Mouse (Mus musculus): ENCODE results near the gene Ankrd23.
"Not testable (repeated sequence)": the region's sequence is repeated elsewhere in the genome, so short reads cannot be mapped to it uniquely, and the experiment has no call there.

The Ankrd23 gene

DNA sequence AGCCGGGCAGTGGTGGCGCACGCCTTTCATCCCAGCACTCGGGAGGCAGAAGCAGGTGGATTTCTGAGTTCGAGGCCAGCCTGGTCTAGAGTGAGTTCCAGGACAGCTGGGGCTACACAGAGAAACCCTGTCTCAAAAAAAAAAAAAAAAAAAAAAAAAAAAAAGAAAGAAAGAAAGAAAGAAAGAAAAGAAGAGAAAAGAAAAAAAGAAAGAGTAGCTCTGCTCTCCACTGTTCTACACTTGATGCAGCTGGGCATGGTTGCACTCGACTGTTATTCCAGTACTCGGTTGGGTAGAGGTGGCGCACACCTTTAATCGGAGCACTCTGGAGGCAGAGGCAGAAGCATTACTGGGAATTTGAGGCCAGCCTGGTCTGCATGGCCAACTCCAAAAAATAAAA, at the start of gene Ankrd23:
Gene Ankrd23, minus strand, starts transcription at position 101 of the 400 bp plus-strand sequence.
- DNase-seq (ENCODE audit: low spot score), result not testable (repeated sequence)

DNA sequence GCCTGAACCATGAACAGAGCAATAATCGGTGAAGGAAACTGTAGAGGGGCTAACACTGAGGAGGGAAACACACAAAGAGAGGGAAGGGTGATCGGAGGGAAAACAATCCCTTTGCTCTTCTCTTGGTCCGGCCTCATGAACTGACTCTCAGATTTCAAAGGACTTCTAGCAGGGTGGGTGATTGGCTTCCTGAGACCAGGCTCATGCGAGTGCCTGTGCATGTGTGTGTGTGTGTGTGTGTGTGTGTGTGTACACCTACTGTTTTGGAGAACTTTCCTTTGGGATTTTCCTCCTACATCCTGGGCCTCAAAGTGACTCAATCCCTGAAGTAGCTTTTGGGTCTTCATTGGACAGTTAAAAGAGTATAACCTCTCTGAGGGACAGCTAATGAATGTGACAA, 49.6 kb upstream of the Ankrd23 start:
- DNase-seq (ENCODE audit: low spot score), result no peak

DNA sequence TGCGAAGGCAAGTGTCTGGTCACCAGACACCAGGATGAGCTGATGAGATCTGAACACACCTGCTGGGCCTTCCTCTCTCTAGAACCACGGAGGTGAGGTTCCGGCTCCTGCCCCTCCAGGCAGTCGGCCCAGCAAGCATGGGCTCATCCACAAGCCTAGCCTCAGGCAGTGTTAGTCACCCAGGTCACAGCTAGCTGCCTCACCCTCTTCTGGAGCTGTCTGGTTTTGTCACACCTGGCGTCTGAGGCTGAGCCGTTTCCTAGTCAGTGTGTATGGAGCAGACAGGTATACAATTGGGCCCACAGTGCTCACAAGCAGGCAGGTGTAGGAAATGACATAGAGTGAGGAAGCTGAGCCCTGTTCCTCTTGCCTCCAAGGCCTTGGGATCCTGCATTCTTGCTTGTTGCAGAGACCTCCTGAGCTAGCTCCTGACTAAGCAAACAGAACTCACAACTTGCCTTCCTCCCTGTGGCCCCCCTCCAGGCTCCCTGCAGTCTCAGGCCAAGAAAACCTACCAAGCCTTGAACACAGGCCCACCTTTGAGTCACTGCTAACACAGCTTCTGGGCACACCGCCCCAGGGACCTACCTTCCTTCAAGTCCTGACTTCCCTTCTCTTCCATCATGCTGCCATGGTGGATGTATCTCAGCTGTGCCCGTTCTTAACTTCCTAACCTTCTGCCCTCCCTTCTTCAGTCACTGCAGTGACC, 46.9 kb upstream of the Ankrd23 start:
- DNase-seq (ENCODE audit: low spot score), result no peak

DNA sequence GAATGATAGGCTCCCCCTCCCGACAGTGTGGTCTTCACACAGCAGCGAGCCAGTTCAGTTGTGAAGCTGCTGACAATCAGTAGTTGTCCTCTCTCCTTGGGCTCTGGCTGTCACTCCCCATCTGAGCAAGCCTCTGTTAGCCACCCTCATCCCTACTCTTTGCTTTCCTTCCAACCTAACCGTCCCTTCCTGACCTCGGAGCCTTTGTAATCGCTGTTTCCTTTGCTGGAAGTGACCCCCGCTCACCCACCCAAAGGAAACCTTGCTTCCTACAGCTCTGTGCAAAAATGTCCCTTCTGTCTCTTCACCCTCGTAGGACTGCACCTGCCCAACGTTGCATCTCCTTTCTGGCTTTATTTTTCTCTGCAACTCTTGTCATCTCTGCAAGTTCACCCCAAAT, 45.5 kb upstream of the Ankrd23 start:
- no peak for DNase-seq (ENCODE audit: low spot score)

DNA sequence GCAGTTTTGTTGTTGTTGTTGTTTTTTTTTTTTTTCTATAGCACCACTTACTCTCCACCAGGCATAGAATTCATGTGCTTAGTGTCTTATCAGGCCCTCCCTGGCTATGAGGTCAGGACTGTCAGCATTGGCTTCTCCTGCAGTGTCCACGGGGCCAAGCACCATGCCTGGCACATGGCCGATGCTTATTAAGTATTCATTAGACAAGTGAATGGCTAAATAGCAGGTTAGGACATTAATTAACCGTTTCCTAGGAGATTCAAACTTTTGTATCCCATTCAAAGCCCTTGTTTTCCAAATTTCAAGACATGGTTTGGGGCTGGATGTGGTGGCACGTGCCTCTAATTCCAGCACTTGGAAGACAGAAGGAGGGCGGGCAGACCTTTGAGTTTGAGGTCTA, 44.6 kb upstream of the Ankrd23 start:
- DNase-seq (ENCODE audit: low spot score), result no peak

DNA sequence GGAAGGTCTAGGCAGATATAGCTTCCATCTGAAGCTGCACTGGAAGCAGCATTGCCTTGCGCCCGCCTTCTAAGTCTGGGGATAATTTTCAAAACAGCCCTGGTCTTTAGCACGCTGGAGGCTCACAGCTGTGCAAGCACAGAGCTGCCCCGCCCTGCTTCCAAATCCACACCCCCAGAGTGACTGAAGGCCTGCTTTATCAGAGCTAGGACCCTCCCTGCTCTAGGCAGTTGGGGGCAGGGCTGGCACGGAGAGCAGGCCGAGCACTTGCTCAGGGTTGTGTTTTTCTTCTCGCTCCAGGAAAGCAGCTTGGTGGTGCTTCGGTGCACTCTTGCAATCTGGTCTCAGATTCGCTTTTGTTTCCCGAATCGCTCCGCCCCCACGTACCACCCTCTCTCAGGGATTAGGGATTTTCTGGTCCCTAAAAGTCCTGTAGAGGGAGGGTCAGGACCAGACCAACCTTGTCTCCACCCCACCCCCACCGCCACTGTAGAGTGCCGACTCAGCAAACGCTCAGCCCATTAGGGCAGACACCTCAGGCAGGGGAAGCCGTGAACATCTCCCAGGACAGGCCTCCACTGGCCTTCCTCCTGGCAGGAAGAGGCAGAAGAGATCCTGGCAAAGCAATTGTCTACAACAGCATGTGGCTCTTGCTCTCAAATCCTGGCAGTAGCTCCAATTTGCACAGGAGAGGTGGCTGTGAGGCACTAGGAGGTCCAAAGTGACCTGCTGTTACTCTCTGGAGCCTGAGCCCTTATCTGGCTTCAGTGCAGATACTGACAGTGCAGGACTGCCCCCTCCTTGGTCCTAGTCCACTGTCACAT, 43.9 kb upstream of the Ankrd23 start:
- DNase-seq (ENCODE audit: low spot score), result peak; percentile 47

DNA sequence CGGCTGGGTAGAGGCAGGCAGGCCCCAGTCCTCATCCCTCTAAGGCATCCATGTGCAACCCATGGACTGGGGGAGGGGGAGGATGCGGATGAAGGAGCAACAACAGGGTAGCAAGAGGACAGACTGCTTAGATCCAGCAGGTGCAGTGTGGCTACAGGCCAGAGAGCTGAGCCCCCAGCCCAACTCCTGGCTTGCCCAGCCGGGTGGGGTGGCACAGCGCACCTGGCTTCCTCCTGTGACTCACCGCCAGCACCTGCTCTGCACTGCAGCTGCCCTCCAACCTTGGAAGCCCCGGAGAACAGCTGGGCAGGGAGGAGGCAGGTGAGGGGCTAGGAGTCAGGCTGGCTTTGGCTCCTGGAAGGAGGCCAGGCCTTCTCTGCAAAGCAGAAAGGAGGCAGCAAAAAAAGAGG, 43.3 kb upstream of the Ankrd23 start:
- DNase-seq (ENCODE audit: low spot score), result no peak

DNA sequence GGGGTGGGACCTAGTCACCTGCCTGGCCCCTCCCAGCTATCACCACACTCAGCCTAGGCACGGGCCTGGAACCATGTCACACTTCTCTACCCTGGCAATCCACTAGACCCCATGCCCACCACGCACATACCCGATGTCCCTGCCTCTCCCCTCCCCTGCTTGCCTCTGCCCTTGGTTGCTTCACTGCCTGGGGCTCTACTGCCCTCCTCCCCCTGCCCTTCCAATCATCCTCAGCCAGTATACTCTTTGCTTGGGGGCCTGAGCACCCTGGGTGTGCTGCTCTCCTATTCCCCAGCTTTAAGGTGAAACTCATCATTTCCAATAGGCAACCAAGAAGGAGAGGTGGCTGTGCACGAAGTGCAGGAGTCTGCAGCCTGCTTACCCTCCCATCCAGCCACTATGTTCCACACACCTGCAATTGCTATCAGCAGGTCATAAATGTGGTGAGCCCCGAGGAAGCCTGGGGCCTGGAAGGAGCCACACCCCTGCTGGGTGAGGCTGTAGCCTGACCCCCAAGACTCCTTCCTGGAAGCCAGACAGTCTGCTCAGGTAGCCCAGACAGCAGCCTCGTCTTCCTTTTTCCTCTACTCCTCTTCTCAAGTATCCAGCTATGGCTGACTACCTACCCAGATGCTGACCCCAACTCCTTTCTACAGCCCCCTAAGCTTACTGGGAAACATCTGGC, 40.5 kb upstream of the Ankrd23 start:
- no peak for DNase-seq (ENCODE audit: low spot score)

DNA sequence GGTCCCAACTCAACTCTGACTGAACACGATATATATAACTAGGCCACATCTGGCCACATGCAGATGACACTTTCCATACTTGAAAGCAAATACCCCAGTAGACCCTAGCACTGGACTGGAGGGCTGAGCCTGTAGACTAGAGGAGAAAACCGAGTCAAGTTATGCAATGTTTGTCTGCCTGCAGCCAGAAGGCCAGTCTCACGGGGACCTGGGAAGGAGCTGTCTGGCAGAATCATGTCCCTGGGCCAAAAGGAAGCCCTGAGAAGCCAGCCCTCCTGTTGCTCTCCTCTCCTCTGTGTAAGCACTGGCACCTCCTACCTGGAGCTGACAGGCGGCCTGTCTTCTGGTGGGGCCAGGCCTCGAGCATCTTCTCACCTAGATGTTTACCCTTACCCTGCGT, 38.7 kb upstream of the Ankrd23 start:
- DNase-seq (ENCODE audit: low spot score), result no peak

DNA sequence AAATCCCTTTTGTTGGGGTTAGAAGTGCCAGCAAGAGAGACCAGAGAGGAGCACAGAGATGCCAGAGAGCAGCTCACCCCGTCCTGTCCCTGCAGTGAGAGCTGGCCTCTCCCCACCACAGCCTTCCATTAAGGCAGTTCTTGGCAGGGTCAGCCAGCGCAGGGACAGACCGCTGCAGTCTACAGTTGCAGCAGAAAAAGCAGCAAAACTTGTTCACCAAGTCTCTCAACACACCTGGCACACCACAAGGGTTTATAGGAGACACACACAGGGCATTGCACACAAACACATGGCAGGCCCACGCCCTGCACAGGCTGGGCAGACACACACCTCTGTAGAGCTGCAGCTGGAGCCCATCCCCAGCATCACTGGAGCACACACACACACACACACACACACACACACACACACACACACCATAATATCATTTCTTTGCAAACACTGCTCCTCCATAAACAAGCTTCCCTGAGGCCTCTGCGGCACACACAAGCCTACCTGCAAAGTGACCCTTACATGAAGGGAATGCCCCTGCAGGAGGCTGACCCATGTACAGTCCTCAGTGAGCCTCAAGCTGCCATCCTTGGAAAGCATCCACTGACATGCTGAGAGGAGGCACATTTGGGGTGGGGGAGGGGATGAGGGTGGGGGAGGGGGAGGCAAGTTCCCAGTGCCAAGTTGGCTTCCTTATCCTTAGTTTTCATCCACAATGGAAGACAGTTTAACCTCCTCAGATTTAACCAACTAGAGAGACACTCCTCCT, 37.7 kb upstream of the Ankrd23 start:
- DNase-seq (ENCODE audit: low spot score), result no peak

DNA sequence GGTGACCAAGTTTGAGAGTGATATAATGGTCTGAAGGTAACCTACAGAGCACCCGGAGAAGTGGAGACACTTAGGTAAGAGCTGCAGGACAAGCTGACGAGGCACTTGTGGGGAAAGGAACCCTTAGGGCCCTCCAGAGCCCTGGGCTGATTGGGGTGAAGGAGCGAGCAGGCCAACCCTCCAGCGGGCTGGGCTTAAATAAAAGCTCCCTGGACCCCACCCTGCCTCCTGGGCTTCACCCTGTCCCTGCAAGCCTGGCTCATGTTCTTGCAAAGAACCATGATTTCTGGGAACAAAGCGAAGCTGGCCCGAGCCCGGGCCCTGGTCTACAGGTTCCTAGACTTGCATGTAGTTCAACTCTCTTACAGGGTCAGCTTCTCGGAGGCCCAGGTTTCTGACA, 36.8 kb upstream of the Ankrd23 start:
- DNase-seq (ENCODE audit: low spot score), result no peak

DNA sequence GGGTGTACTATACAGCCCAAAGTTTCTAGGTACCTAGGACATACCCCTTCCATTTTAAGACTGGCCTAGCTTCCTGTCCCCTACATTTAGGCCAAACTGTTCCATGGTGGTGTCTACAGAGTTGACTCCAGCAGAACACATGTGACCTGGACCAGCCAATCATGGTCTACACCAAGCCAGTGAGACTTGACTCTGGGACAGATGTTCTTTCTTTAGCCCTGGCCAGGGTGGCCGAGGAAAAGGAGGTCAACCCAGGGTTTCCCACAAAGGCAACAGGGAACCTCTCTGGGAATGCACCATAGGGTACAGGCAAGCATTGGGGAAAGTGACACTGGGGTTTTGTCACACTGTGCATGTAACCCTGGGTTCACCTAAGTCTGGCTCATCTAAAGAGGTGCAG, 36.0 kb upstream of the Ankrd23 start:
- DNase-seq (ENCODE audit: low spot score), result no peak

DNA sequence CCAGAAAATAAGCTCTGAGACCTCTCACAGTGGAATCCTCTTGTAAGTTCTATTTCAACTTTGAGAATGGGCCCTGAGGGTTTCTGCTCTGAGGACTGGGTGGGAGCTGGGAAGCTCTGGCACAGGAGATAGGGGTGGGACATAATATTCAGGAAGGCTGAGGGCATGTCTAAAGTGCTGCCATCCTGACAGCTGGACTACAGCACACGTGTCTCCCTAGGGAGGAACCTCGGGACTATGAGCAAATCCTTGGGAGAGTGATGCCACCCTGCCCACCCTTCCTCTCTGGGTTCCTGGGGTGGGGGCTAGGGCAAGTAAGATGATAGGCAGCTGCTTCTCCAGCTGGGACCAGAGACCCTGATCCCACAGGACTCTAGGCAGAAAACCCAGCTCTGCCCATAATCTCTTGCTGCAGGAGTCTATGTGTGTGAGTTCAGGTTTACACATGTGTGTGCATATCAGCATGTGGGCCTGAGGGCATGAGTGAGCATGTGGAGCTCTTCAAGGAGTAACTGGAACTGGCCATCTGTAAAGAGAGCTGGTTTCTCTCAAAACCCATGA, 35.5 kb upstream of the Ankrd23 start:
- DNase-seq (ENCODE audit: low spot score), result no peak

DNA sequence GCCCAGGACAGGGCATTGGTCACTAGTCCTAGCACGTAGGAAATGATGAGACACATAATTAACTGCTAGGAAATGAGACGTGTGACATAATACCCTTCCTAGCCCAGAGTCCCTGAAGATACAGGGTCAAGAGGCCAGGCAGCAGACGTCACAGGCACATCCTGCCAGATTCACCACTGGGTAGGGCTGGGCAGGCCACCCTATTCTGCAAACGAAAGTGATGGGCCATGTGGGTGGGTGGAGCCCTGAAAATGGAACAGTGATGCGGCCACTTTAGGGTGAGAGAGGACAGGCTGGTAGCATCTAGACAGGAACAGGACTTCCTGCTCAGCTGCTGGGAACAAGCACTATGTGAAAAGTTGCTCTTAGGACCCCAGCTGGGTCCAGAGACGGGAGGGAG, 34.9 kb upstream of the Ankrd23 start:
- DNase-seq (ENCODE audit: low spot score), result no peak

DNA sequence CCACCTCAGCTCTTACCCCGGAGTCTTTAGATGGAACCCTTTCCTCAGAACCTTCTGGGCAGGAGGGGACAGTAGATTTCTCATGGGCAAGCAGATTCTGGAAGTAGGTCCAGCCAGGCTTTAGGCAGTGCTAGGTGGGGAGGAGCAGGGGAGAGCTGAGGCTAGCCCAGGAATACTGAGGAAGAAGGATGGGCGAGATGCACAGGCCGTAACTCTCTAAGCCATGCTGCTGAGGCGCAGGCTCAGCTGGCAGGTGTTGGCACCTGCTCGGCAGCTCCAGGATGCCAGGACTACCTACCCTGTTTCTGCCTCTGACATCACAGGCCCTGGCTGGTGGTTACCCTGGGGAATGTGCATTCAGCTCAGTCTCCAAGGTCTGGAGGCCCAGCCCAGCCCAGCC, 33.6 kb upstream of the Ankrd23 start:
- no peak for DNase-seq (ENCODE audit: low spot score)

DNA sequence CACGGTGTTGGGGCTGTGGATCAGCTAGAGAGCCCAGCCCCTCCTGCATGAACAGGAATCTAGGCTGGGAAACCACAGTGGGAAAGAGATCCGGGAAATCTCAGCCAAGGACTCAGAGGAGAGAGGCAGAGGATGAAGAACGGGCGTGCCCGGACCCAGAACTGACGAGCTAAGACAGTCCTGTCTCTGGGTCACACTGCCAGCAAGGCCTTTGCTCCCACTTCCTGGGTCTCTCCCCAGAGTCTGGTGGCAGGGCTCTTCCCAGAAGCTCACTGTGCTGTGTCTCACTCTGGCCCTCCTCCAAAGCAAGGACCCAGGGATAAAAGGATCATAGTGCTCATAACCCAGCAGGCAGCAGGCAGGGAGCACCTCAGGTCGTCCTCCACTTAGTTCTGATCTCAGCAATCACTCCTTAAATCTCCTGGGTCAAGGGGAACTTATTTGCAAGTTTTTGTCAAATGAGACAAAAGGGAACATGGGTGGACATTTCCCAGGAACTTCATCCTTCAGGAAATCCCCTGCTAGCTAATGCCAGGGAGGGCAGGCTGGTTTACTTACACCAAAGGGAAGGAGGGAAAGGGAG, 33.1 kb upstream of the Ankrd23 start:
- DNase-seq (ENCODE audit: low spot score), result no peak

DNA sequence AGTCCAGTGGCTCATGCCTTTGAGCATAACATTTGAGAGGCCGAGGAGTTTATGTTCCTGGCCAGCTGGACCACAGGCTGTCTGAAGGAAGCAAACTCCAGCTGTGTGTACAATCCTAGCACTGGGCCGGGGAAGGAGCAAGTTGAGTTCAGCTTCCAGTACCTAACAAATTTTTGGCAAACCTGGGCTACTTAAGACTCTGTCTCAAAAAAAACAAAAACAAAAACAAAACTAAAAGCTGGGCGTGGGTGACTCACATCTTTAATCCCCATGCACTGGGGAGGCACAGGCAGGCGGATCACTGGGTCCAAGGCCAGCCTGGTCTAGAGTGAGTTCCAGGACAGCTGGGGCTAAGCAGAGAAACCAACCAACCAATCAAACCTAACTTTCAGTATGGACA, 32.1 kb upstream of the Ankrd23 start:
- no peak for DNase-seq (ENCODE audit: low spot score)

DNA sequence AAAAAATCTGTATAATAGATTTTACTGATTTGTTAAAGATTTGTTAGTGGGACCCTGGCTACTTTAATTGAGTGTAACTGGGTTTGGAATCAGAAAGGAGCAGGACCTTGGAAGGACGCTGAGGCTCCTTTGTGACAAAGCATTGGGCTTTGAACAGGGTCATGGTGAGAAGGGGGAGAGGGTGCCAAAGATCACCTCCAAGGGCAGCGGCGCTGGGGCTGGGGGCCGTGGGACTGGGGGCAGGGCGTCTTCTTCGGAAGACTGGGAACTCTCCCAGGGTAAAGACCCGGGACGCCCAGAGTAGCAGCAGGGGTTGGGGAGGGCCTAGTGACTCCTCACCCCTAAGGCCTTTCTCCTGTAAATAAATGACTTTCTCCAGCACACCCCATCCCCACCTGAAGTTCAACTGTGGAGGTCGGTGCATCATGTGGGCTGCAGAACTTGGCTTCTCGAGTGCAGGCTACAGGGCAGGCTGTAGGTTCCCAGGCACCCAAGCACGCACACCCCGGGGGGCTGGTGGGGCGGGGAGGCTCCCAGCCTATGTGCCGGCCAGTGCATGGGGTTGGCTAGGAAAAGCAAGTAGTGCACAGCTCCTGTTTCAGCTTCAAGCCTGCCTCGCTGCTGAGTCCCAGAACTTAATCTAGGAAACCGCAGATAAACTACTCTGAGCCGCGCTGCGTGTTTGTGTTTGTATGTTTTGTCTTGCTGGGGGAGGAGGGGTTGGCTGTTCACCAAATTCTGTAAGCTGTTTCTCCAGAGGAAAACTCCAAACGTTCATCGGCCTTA, 31.3 kb upstream of the Ankrd23 start:
- no peak for DNase-seq (ENCODE audit: low spot score)

DNA sequence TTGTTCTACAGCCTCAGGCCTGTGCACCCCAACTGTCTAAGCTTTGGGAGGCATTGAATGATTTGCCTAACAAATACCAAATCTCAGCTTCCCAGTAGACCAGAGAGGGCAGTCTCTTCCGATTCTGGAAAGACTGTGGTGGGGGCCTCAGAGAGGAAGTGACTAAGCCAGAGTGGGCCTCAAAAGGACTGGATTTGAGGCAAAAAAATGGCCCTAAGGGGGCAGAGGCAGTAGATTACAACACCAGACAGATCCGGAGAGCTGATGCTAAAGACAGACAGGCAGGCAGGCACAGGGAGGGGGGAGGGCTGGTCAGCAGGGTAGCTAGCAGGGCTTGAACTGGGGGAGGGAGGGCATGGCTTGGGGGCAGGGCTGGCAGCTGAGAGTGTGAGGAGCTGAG, 29.7 kb upstream of the Ankrd23 start:
- DNase-seq (ENCODE audit: low spot score), result no peak

DNA sequence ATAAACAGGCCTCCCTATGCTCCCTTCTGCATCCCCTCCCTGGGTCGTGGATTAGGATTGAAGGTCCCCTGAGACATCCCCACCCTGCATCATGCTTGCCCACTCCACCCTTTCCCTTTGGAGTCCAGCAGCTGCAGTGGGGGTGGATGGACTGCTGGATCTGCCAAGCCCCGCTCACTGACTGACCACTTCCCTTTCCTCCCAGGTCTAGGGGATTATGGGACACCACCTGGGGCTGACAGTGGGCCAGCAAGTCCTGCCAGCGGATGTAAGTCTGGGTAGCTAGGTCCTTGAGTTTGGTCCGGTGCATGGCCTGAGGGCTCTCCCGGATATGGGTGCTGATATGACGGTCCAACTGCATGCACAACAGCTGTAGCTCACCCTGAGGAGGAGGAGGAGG, 27.4 kb upstream of the Ankrd23 start:
- DNase-seq (ENCODE audit: low spot score), result no peak

DNA sequence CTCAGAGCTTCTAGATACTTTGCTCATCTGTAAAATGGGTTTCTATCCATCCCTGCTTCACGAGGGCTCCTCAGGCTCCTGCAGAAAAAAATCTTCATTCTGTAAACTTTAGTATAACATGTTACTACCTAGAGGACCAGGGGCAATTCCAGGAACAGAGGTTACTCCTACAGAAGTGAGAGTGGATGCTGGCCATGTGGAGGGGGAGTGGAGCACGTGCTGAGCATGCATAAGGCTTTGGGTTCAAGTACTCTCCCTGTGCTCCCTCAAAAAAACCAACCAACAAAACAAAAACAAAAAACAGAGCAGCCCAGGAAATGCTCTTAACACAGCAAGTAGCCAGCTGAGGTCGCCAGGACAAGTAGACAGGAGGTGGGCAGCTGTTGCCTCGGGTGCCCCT, 26.9 kb upstream of the Ankrd23 start:
- DNase-seq (ENCODE audit: low spot score), result no peak

All from ovary, postnatal 10 days (tissue).